Mouse (Mus musculus): ENCODE measurements around the gene Vmn1r10. TPM values are rescaled to one million over a fixed set of nuclear protein-coding genes. Genes with fewer than 3 reads are reported as not detected.

Gene Vmn1r10
- not detected in 2 replicates for polyA plus RNA-seq (2012; rRNA removed)

DNA sequence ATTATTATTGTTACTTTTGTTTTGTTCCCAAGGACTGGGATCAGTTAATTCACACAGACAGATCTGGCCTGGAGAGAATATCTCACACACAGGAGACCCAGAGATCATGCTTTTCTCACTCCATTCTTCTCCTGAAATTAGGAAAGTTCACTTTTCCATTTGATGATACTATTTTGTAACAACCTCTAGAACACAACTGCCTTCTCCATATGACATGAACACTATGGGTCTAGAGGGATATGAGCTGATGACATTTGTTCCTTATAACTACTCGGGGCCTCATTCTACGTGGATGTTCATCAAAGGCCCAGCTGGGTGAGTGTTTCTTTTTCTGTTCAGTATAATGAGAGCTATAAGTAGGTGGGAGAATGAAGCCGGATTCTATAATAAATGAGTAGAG, at the start of gene Vmn1r10:
TSS of gene Vmn1r10 (plus strand) at position 301 of the 400 bp plus-strand sequence.
- DNase-seq (ENCODE audit: low read depth): no peak

DNA sequence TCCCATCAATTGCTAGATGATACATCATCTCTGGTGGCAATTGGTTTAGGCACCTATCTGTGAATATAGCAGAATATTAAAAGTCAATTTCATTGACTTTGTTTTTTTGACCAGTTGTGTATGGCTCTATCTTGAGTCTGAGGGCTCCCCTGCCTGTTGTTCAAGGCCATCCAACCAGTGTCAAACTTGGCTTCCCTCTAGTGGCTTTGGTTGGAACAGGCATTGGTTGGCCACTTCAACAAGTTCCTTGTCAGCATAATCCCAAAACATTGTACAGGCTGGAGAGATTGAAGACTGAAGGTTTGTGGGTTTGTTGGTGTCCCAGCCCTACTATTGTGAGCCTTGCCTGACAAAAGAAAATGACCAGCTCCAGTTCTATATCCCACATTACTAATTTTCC, 45.5 kb upstream of the Vmn1r10 start:
- no peak for DNase-seq (ENCODE audit: low read depth)

DNA sequence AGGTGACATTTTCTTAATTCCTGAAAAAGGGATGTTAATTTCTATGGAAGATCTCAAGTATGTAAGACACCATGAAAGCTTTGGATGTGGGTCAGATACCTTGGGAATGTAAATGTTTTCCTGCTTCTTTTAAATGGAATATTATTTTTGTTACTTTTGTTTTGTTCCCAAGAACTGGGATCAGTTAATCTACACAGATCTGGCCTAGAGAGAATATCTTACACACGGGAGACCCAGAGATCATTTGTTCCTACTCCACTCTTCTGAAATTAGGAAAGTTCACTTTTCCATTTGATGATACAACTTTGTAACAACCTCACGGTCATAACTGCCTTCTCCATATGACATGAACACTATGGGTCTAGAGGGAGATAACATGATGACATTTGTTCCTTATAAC, 42.8 kb upstream of the Vmn1r10 start, which contains the start of gene Vmn1r9:
TSS of gene Vmn1r9 (plus strand) at position 301 of the 400 bp plus-strand sequence.
- no peak for DNase-seq (ENCODE audit: low read depth)

DNA sequence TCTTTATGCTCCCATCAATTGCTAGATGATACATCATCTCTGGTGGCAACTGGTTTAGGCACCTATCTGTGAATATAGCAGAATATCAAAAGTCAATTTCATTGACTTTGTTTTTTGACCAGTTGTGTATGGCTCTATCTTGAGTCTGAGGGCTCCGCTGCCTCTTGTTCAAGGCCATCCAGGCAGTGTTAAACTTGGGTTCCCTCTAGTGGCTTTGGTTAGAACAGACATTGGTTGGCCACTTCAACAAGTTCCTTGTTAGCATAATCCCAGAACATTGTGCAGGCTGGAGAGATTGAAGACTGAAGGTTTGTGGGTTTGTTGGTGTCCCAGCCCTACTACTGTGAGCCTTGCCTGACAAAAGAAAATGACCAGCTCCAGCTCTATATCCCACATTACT, 2.9 kb upstream of the Vmn1r10 start:
- no peak for DNase-seq (ENCODE audit: low read depth)

DNA sequence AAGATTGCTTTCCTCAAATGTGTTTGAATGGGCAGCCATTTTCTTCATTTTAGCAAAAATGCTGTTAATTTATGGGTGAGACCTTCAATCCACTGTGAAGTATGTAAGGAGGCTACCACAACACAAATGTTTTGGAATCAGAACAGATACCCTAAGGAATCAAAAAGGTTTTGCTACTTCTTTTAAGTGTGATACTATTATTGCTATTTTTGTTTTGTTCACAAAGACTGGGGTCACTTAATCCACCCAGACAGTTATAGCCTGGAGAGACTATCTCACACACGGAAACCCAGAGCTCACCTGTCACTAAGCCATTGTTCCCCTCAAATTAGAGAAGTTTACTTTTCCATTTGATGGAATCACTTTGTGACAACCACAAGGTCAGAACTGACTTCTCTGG, 23.9 kb downstream of the Vmn1r10 start, which contains the start of gene Vmn1r11:
TSS of gene Vmn1r11 (plus strand) at position 301 of the 400 bp plus-strand sequence.
- no peak for DNase-seq (ENCODE audit: low read depth)

DNA sequence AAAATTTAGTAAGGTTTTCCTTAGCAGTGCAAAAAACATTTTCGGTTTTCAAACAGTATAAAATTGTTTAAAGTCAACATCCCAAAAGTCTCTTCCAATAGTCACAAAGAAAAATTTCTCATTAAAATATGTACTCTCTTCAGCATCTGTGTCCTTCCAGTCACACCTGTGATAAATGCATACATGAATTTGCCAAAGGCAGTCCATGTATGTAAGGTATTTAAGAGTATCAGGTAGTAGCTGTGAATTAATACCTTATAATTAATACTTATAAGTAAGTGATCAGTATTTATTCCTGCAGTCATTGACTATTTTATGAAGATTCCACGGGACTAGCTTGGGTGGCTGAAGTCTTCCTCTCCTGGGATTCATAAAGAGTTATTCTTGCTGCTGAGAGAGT, 47.4 kb downstream of the Vmn1r10 start, which contains the start of gene Vmn1r12:
TSS of gene Vmn1r12 (plus strand) at position 301 of the 400 bp plus-strand sequence.
- DNase-seq (ENCODE audit: low read depth): no peak

Other genes with a start within 250 kb of the Vmn1r10 start
- gene Nt5c3, start 185.5 kb upstream of the Vmn1r10 start, polyA plus RNA-seq (2012; rRNA removed): 7.3 and 8.3 TPM in 2 replicates
- gene Vmn1r4, start 185.4 kb upstream of the Vmn1r10 start, polyA plus RNA-seq (2012; rRNA removed): 0.24 and 0.45 TPM in 2 replicates
- 0.11 TPM in 1 of 2 replicates, not detected in the other for gene Vmn1r5, start 139.2 kb upstream of the Vmn1r10 start, polyA plus RNA-seq (2012; rRNA removed)
- not detected in 2 replicates for gene Vmn1r6, start 112.2 kb upstream of the Vmn1r10 start, polyA plus RNA-seq (2012; rRNA removed)
- not detected in 2 replicates for gene Vmn1r7, start 84.1 kb upstream of the Vmn1r10 start, polyA plus RNA-seq (2012; rRNA removed)
- gene Vmn1r8, start 77.2 kb upstream of the Vmn1r10 start, polyA plus RNA-seq (2012; rRNA removed): not detected in 2 replicates
- gene Vmn1r9, start 42.7 kb upstream of the Vmn1r10 start, polyA plus RNA-seq (2012; rRNA removed): not detected in 2 replicates
- gene Vmn1r11, start 24.0 kb downstream of the Vmn1r10 start, polyA plus RNA-seq (2012; rRNA removed): not detected in 2 replicates
- not detected in 2 replicates for gene Vmn1r12, start 47.5 kb downstream of the Vmn1r10 start, polyA plus RNA-seq (2012; rRNA removed)
- gene Vmn1r13, start 93.8 kb downstream of the Vmn1r10 start, polyA plus RNA-seq (2012; rRNA removed): not detected in 2 replicates
- gene Vmn1r14, start 122.2 kb downstream of the Vmn1r10 start, polyA plus RNA-seq (2012; rRNA removed): not detected in 2 replicates
- not detected in 2 replicates for gene Vmn1r15, start 148.5 kb downstream of the Vmn1r10 start, polyA plus RNA-seq (2012; rRNA removed)
- gene Vmn1r16, start 220.0 kb downstream of the Vmn1r10 start, polyA plus RNA-seq (2012; rRNA removed): not detected in 2 replicates